Mouse (Mus musculus): Measurements from ENCODE around the gene Tbc1d21.

GRCm38 (mm10) chr9:58370355-58370754 lies at the start of gene Tbc1d21:
- TF ChIP-seq CTCF (IDR thresholded peaks at IDR 0.05; ENCODE audit: borderline replicate concordance, insufficient read depth, low read depth, low read length) (no peak), POLR2A (IDR thresholded peaks at IDR 0.05; ENCODE audit: borderline replicate concordance, insufficient read depth, low read length) (no peak)

Measured in cerebellum, adult 2 months (tissue).